12 mouse cellular contexts compared by ENCODE assay signal in the genomic region with DNA sequence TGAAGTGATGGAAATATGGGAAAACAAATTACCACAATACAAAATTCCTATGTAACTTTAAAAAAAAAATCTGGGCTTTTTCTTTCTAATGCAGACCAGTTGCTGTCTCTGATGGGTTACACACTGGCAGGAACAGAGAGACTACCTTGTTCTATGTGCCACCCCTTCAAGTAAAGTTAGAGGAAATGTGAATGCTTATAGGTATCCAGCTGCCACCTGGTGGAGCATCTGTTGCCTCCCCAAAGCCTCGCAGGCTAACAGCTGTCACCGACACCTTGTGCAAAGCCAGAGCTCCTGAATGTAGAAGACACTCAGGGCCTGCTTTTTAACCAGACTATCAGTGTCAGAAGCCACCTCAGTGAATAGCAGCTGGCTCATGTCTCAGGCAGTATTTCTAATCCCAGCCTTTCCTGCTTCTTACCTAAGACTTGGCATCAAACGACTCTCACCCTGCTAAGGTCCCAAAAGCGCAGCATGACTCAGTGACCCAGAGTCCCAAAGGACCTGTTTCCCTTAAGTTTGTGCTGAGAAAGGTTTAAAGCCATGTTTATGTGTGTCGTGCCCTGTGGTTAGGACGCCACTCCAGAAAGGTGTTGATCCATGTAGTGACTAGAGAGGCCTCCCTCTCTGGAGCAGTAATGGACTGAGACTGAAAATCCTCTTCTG.
A peak's percentile ranks its signal among the peaks of the same experiment; 100 is the strongest.
DNase-seq lines count a peak whose midpoint lies in the region; ATAC-seq and TF ChIP-seq lines count a peak whose summit lies in the region.
"Had no signal": no experiment of that assay in that cellular context is flagged by ENCODE, and none has a peak within 500 bp of the region (broad histone marks: within the 10 kb centered on the region; RNA-seq: fewer than 3 reads in every experiment).

No protein-coding gene starts in this region.

- 80% methylated on average over 6 of the region's 6 CpGs for WGBS in hindbrain, embryonic 14.5 days
- WGBS in hindbrain, embryonic 12.5 days, result 79% methylated on average over 6 of the region's 6 CpGs
- WGBS in neural tube, embryonic 14.5 days, result 79% methylated on average over 6 of the region's 6 CpGs
- WGBS in heart, embryonic 14.5 days, result 44% methylated on average over 6 of the region's 6 CpGs
- WGBS in neural tube, embryonic 15.5 days, result 81% methylated on average over 6 of the region's 6 CpGs
- WGBS in thymus, adult 2 months, result 90% methylated on average over 6 of the region's 6 CpGs

- no peaks in the 10 kb centered on the region for H3K36me3 ChIP-seq in hindbrain, embryonic 14.5 days (replicated peaks; ENCODE audit: control insufficient read depth, insufficient read depth)
- no peaks in the 10 kb centered on the region for H3K36me3 ChIP-seq in hindbrain, embryonic 12.5 days
- no peaks in the 10 kb centered on the region for H3K36me3 ChIP-seq in neural tube, embryonic 14.5 days (ENCODE audit: control insufficient read depth, insufficient read depth, low read length)
- H3K36me3 ChIP-seq in heart, embryonic 14.5 days (ENCODE audit: control insufficient read depth, insufficient read depth, low read length), result no peaks in the 10 kb centered on the region
- H3K36me3 ChIP-seq in neural tube, embryonic 15.5 days, result no peaks in the 10 kb centered on the region
- H3K36me3 ChIP-seq in thymus, adult 2 months (ENCODE audit: control insufficient read depth, insufficient read depth, low read length), result no peaks in the 10 kb centered on the region
- H3K36me3 ChIP-seq: liver, embryonic 15.5 days had no signal

- no peaks in the 10 kb centered on the region for H3K9me3 ChIP-seq in hindbrain, embryonic 14.5 days (ENCODE audit: control insufficient read depth, low read length)
- H3K9me3 ChIP-seq in hindbrain, embryonic 12.5 days (replicated peaks), result no peaks in the 10 kb centered on the region
- no peaks in the 10 kb centered on the region for H3K9me3 ChIP-seq in neural tube, embryonic 14.5 days (ENCODE audit: control insufficient read depth, low read length)
- no peaks in the 10 kb centered on the region for H3K9me3 ChIP-seq in heart, embryonic 14.5 days (ENCODE audit: control insufficient read depth, low read length)
- H3K9me3 ChIP-seq in neural tube, embryonic 15.5 days (replicated peaks), result no peaks in the 10 kb centered on the region
- H3K9me3 ChIP-seq: liver, embryonic 15.5 days had no signal

- DNase-seq in hindbrain, embryonic 14.5 days (ENCODE audit: low spot score), result peak; percentile 30
- DNase-seq in neural tube, embryonic 10.5 days (ENCODE audit: extremely low spot score, low spot score), result no peak
- no peak for DNase-seq in thymus, adult 2 months
- DNase-seq in urinary bladder, postnatal 14 days (ENCODE audit: low spot score), result no peak
- DNase-seq: cerebellum, adult 11-12 months; gastrocnemius, postnatal 36 days; layer of hippocampus, postnatal 36 days had no signal

- no peak for TF ChIP-seq POLR2A in thymus, adult 2 months (IDR thresholded peaks at IDR 0.05; ENCODE audit: control insufficient read depth, extremely low read depth, insufficient read depth, low read length, poor library complexity)

- no peaks in the 10 kb centered on the region for H3K4me1 ChIP-seq in hindbrain, embryonic 14.5 days (replicated peaks; ENCODE audit: control insufficient read depth, insufficient read depth, low read length)
- H3K4me1 ChIP-seq in hindbrain, embryonic 12.5 days, result no peaks in the 10 kb centered on the region
- no peaks in the 10 kb centered on the region for H3K4me1 ChIP-seq in neural tube, embryonic 14.5 days (ENCODE audit: control insufficient read depth, insufficient read depth, low read length)
- H3K4me1 ChIP-seq in heart, embryonic 14.5 days (ENCODE audit: control insufficient read depth in 2 of 2, insufficient read depth in 2 of 2, low read length in 2 of 2), result peaks cover 13 to 18% of the 10 kb centered on the region in 2 experiments
- H3K4me1 ChIP-seq in neural tube, embryonic 15.5 days, result no peaks in the 10 kb centered on the region
- no peaks in the 10 kb centered on the region for H3K4me1 ChIP-seq in thymus, adult 2 months (replicated peaks; ENCODE audit: control insufficient read depth, insufficient read depth, low read length)
- H3K4me1 ChIP-seq: liver, embryonic 15.5 days had no signal

- no peak overlapping the region for H3K4me2 ChIP-seq in hindbrain, embryonic 14.5 days (replicated peaks)
- no peak overlapping the region for H3K4me2 ChIP-seq in hindbrain, embryonic 12.5 days (replicated peaks)
- H3K4me2 ChIP-seq in neural tube, embryonic 14.5 days (ENCODE audit: low read depth, low read length), result no peak overlapping the region
- H3K4me2 ChIP-seq in heart, embryonic 14.5 days (ENCODE audit: low read length), result no peak overlapping the region
- H3K4me2 ChIP-seq in neural tube, embryonic 15.5 days, result no peak overlapping the region
- H3K4me2 ChIP-seq: liver, embryonic 15.5 days had no signal

- ATAC-seq in hindbrain, embryonic 14.5 days (ENCODE audit: low FRiP score), result no peak
- ATAC-seq in hindbrain, embryonic 12.5 days (ENCODE audit: low FRiP score), result no peak
- peak; percentile 58; the same call in 1 of the 2 replicates for ATAC-seq in neural tube, embryonic 14.5 days (ENCODE audit: low read depth)
- ATAC-seq in heart, embryonic 14.5 days (ENCODE audit: insufficient number of reproducible peaks, insufficient read depth, low FRiP score, low read depth), result no peak; the same call in 1 of the 2 replicates
- ATAC-seq in neural tube, embryonic 15.5 days (ENCODE audit: low FRiP score), result peak; percentile 61

- no peak overlapping the region for H3K9ac ChIP-seq in hindbrain, embryonic 14.5 days
- H3K9ac ChIP-seq in hindbrain, embryonic 12.5 days, result no peak overlapping the region
- H3K9ac ChIP-seq in neural tube, embryonic 14.5 days (replicated peaks; ENCODE audit: low read depth, low read length), result no peak overlapping the region
- no peak overlapping the region for H3K9ac ChIP-seq in heart, embryonic 14.5 days (ENCODE audit: low read length)
- no peak overlapping the region for H3K9ac ChIP-seq in neural tube, embryonic 15.5 days (replicated peaks)
- H3K9ac ChIP-seq: liver, embryonic 15.5 days had no signal

- H3K27ac ChIP-seq in hindbrain, embryonic 14.5 days, result no peak overlapping the region
- no peak overlapping the region for H3K27ac ChIP-seq in hindbrain, embryonic 12.5 days
- no peak overlapping the region for H3K27ac ChIP-seq in neural tube, embryonic 14.5 days (ENCODE audit: low read depth, low read length)
- H3K27ac ChIP-seq in heart, embryonic 14.5 days (replicated peaks in 1 of 2; ENCODE audit: control insufficient read depth in 1 of 2, insufficient read depth in 1 of 2, low read depth in 2 of 2, low read length in 2 of 2), result peak overlapping the region; percentile 7 to 49; a peak in 1 of 4 replicates
- no peak overlapping the region for H3K27ac ChIP-seq in neural tube, embryonic 15.5 days (replicated peaks)
- no peak overlapping the region for H3K27ac ChIP-seq in thymus, adult 2 months (ENCODE audit: control insufficient read depth, insufficient read depth, low read length)
- H3K27ac ChIP-seq: liver, embryonic 15.5 days had no signal

- H3K27me3 ChIP-seq in hindbrain, embryonic 14.5 days (ENCODE audit: control insufficient read depth, insufficient read depth, low read length), result no peaks in the 10 kb centered on the region
- no peaks in the 10 kb centered on the region for H3K27me3 ChIP-seq in hindbrain, embryonic 12.5 days
- no peaks in the 10 kb centered on the region for H3K27me3 ChIP-seq in neural tube, embryonic 14.5 days (ENCODE audit: control insufficient read depth, insufficient read depth, low read length)
- no peaks in the 10 kb centered on the region for H3K27me3 ChIP-seq in heart, embryonic 14.5 days (ENCODE audit: control insufficient read depth, insufficient read depth, low read length)
- H3K27me3 ChIP-seq in neural tube, embryonic 15.5 days (replicated peaks), result no peaks in the 10 kb centered on the region
- no peaks in the 10 kb centered on the region for H3K27me3 ChIP-seq in thymus, adult 2 months (ENCODE audit: control insufficient read depth, insufficient read depth, low read length)
- H3K27me3 ChIP-seq: liver, embryonic 15.5 days had no signal

- TF ChIP-seq CTCF in thymus, adult 2 months (IDR thresholded peaks at IDR 0.05; ENCODE audit: borderline replicate concordance, control insufficient read depth, extremely low read depth, insufficient read depth, low read length, poor library complexity), result no peak

- no peak overlapping the region for H3K4me3 ChIP-seq in hindbrain, embryonic 14.5 days (replicated peaks; ENCODE audit: low read length)
- H3K4me3 ChIP-seq in hindbrain, embryonic 12.5 days, result no peak overlapping the region
- no peak overlapping the region for H3K4me3 ChIP-seq in neural tube, embryonic 14.5 days (ENCODE audit: low read depth, low read length)
- H3K4me3 ChIP-seq in heart, embryonic 14.5 days (ENCODE audit: control insufficient read depth in 1 of 2, insufficient read depth in 1 of 2, low read depth in 1 of 2, low read length in 2 of 2), result no peak overlapping the region
- H3K4me3 ChIP-seq in neural tube, embryonic 15.5 days (replicated peaks), result no peak overlapping the region
- no peak overlapping the region for H3K4me3 ChIP-seq in thymus, adult 2 months (ENCODE audit: control insufficient read depth, insufficient read depth, low read length)
- H3K4me3 ChIP-seq: liver, embryonic 15.5 days had no signal

Comparison
In these comparisons a context has a peak if more than half of its experiments do, and no peak if none do; other contexts are left out.
1. ATAC-seq: peak in neural tube, embryonic 14.5 days (single experiment) and neural tube, embryonic 15.5 days (single experiment); none in hindbrain, embryonic 14.5 days (single experiment), hindbrain, embryonic 12.5 days (single experiment) and heart, embryonic 14.5 days (single experiment).
2. H3K27ac ChIP-seq: peak in heart, embryonic 14.5 days (2 of 2); none in hindbrain, embryonic 14.5 days (single experiment), hindbrain, embryonic 12.5 days (single experiment), neural tube, embryonic 14.5 days (single experiment), neural tube, embryonic 15.5 days (single experiment) and thymus, adult 2 months (single experiment).